Mouse (Mus musculus) ES-Bruce4 (cell line): ENCODE measurements around the gene Trim34a.

Experiments
- CTCF ChIP-seq: IDR thresholded peaks from one replicate; pipeline ENCODE4 v1.8.1; 2011; ENCODE audit warnings: low read depth, low read length
- POLR2A ChIP-seq: IDR thresholded peaks from one replicate; pipeline ENCODE4 v1.8.1; 2011; ENCODE audit warnings: low read length; ENCODE audit not compliant: insufficient read depth

DNA sequence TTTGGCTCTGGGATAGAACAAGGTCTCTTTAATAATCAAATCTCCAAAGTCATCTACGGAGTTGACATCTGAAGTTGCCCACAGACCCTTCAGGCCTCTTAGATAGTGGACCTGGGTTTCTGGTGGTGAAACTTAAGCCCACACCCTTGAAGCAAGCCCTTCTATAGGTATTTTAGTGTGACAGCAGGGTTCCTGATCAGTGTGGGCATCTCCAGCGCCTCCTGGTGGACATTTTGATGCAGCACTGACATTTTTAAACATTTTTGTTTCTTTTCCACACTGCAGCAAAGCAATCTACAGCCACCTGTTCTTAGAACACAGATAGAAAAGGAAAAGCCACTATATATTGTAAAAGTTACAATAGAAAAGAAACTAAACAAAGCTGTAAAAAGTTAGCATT lies 13.1 kb upstream of the Trim34a start:
- TF ChIP-seq CTCF (peak; percentile 71), POLR2A (no peak)
